Mouse (Mus musculus): ENCODE measurements around the gene Pcp4l1. TPM values are rescaled to one million over a fixed set of nuclear protein-coding genes. Genes with fewer than 3 reads are reported as not detected.
A peak's percentile ranks its signal among the peaks of the same experiment; 100 is the strongest.

Gene Pcp4l1
- total RNA-seq, 2 experiments from 2014 or later, result 42.1 to 43.6 TPM

- peak; percentile 64 to 65 for DNase-seq (ENCODE audit: extremely low spot score in 1 of 2, low spot score in 1 of 2)
Measured at GRCm38 (mm10) chr1:171222238-171223155, 26.4 kb upstream of the Pcp4l1 start, which contains the start of gene Tomm40l. Gene Tomm40l, minus strand, starts transcription at chr1:171222514.

- peak in 1 of 2 experiments; percentile 36 for DNase-seq (ENCODE audit: extremely low spot score in 1 of 2, low spot score in 1 of 2)
Measured at GRCm38 (mm10) chr1:171221281-171222193, 25.5 kb upstream of the Pcp4l1 start.

- DNase-seq (ENCODE audit: extremely low spot score in 1 of 2, low spot score in 1 of 2), result peak; percentile 86 to 96
Measured at GRCm38 (mm10) chr1:171220871-171221270, 24.8 kb upstream of the Pcp4l1 start.

GRCm38 (mm10) chr1:171216241-171216955 is 20.3 kb upstream of the Pcp4l1 start:
- DNase-seq (ENCODE audit: extremely low spot score in 1 of 2, low spot score in 1 of 2), result no peak

- DNase-seq (ENCODE audit: extremely low spot score in 1 of 2, low spot score in 1 of 2), result no peak
Measured at GRCm38 (mm10) chr1:171213801-171214496, 17.9 kb upstream of the Pcp4l1 start, which contains the start of gene Nr1i3. Gene Nr1i3, plus strand, starts transcription at chr1:171213970.

DNA sequence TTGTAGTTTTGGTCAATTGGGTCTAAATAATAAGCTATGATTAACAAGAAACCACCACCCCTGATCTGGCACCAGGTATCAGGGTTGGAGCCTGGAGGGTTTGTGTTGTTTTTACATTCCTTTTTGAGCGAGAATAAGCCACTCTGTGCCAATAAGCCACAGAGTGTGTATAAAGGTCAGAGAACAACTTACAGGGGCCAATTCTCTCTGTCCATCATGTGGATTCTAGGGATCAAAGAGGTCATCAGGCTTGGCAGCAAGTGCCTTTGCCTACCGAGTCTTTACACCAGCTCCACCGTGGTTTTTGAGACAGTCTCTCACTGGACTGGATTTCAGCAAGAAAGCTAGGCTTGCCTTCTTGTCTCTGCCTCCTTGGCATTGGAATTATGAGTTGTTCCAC is 16.8 kb upstream of the Pcp4l1 start:
- DNase-seq (ENCODE audit: extremely low spot score in 1 of 2, low spot score in 1 of 2), result no peak

GRCm38 (mm10) chr1:171209409-171209808 is 13.3 kb upstream of the Pcp4l1 start:
- DNase-seq (ENCODE audit: extremely low spot score in 1 of 2, low spot score in 1 of 2), result no peak

DNA sequence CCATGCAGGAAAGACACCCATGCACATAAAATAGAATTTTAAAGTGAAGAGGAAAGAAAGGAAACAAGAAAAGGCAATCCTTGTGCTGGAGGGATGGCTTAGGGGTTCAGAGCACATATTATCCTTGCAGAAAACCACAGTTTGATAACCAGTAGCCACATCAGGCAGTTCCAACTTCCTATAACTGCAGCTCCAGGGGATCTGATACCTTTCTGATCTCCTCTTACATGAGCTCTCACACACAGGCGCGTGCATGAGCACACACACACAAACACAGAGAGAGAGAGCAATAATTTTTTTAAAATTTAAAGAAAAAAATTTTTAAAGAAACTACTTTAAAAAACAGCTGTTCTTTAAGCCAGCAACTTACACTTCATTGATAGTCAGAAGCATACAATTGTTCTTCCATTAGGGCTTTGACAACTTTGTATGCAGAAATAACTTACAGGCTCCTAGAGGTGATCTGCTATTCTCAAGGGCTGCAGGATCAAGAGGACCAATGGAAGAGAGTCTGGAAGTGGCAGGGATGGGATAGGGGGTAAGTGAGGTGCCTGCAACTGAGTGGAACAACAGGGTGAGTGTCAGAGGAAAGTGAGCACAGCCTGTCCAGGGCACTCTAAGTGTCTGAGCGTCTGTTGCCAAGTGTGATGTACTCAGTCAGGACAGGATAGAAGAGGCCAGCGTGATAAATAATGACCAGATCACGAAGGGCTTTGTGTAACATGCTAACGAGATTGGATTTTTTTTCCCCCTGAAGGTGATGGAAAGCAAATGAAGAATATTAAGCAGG is 9.8 kb upstream of the Pcp4l1 start:
- no peak for DNase-seq (ENCODE audit: extremely low spot score in 1 of 2, low spot score in 1 of 2)

- DNase-seq (ENCODE audit: extremely low spot score in 1 of 2, low spot score in 1 of 2), result no peak
Measured at GRCm38 (mm10) chr1:171204249-171204644, 8.2 kb upstream of the Pcp4l1 start.

- DNase-seq (ENCODE audit: extremely low spot score in 1 of 2, low spot score in 1 of 2), result no peak
Measured at GRCm38 (mm10) chr1:171203471-171204248, 7.6 kb upstream of the Pcp4l1 start.

DNA sequence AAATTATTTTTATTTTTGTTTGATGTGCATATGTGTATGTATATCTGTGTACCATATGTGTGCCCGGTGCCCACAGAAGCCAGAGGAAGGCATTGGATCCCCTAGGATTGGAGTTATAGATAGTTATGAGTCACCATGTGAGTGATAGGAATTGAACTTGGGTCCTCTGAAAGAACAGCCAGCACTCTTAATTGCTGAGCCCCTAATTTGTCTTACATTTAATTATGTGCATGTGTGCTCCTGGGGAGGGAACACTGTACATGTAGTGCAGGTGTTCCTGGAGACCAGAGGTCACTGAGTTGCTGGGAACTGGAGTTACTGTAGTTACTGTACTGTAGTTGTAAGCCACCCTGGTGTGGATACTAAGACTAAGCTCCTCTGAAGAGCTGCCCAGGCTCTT is 4.7 kb upstream of the Pcp4l1 start:
- DNase-seq (ENCODE audit: extremely low spot score in 1 of 2, low spot score in 1 of 2), result no peak

DNA sequence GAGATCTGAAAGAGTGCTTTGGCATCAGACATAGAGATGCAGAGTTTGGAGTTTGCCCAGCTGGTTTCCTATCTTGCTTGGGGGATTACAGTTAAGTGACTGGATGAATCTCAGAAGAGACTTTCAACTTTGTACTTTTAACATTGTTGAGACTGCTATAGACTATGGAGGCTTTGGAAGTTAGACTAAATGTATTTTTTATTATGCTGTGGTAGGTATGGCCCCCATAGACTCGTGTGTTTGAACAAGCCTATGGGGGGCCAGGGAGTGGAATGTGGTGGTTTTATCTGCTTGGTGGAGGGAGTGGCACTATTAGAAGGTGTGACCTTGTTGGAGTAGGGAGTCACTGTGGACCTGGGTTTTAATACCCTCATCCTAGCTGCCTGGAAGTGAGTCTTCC is 3.5 kb upstream of the Pcp4l1 start:
- no peak for DNase-seq (ENCODE audit: extremely low spot score in 1 of 2, low spot score in 1 of 2)

- DNase-seq (ENCODE audit: extremely low spot score in 1 of 2, low spot score in 1 of 2), result no peak
Measured at GRCm38 (mm10) chr1:171195046-171195822, 834 bp downstream of the Pcp4l1 start.

GRCm38 (mm10) chr1:171193911-171194830 is 1.9 kb downstream of the Pcp4l1 start:
- DNase-seq (ENCODE audit: extremely low spot score in 1 of 2, low spot score in 1 of 2), result no peak

DNA sequence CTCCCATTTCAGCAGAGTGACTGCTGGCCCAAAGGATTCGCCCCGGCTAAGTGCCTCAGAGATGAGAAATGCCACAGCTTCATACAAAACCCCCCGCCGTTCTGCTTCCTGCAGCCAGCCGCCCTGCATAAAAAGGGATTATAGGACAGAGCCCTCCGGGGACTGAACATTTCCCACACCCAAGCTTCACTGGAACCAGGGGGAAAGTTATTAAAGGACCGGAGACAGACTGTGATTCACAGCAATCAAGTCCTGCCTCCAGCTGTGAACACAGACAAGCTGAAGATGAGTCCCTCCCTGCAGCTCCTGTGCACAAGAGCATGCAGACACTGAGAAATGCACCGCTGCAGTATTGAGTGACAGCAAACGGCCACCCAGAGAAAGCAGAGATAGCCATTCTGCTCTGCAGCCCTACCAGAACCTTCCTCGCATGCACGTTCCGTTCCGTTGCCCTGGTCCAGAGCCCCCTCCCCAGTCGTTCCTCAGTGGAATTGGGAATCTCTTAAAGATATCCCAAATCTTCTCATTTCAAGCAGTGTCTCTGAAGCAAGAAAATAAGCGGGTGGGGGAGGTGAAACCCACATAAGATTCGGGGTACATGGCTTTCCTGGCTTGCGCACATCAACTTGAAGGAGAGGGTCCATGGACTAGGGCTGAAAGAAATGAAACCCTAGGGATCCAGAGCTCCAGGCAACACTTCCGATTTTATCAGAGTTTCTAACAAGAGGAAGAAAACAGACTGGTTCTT is 2.8 kb downstream of the Pcp4l1 start:
- no peak for DNase-seq (ENCODE audit: extremely low spot score in 1 of 2, low spot score in 1 of 2)

GRCm38 (mm10) chr1:171192283-171192682 is 3.8 kb downstream of the Pcp4l1 start:
- no peak for DNase-seq (ENCODE audit: extremely low spot score in 1 of 2, low spot score in 1 of 2)

All from layer of hippocampus, postnatal 25 days (tissue).